Mouse (Mus musculus) kidney, adult 2 months (tissue): ENCODE results near the gene Vim. TPM values are rescaled to one million over a fixed set of nuclear protein-coding genes. Genes with fewer than 3 reads are reported as not detected.

Experiments
- DNase-seq: peaks from one replicate; pipeline ENCODE4 v3.0.0; 2021
- H3K27ac ChIP-seq: fragments of 200-500 bp; 2 replicates; pipeline ENCODE4 v1.5.1; 2012; ENCODE audit warnings: low read depth, low read length, control low read depth, inconsistent platforms; ENCODE audit not compliant: insufficient read depth
- H3K27me3 ChIP-seq: fragments of 200-500 bp; replicated peaks from 2 replicates; pipeline ENCODE4 v1.6.1; 2012; ENCODE audit warnings: mild to moderate bottlenecking, moderate library complexity, low read length, inconsistent platforms; ENCODE audit not compliant: control insufficient read depth, insufficient read depth
- H3K36me3 ChIP-seq: fragments of 200-500 bp; 2 replicates; pipeline ENCODE4 v1.6.1; 2012; ENCODE audit warnings: mild to moderate bottlenecking, moderate library complexity, low read length, inconsistent platforms; ENCODE audit not compliant: control insufficient read depth, insufficient read depth
- H3K4me1 ChIP-seq: fragments of 200-500 bp; 2 replicates; pipeline ENCODE4 v1.6.1; 2011; ENCODE audit warnings: low read length; ENCODE audit not compliant: control insufficient read depth, insufficient read depth
- H3K4me3 ChIP-seq: fragments of 200-500 bp; 2 replicates; pipeline ENCODE4 v1.5.1; 2011; ENCODE audit warnings: mild to moderate bottlenecking, low read depth, low read length, control low read depth; ENCODE audit not compliant: insufficient read depth
- CTCF ChIP-seq: fragments of 200-500 bp; conservative IDR thresholded peaks from 2 replicates; pipeline ENCODE4 v1.5.1; 2011; ENCODE audit warnings: low read depth, mild to moderate bottlenecking, control low read depth, low read length, moderate library complexity, mixed read lengths; ENCODE audit not compliant: insufficient read depth, insufficient read length
- POLR2A ChIP-seq: fragments of 200-500 bp; IDR thresholded peaks from one replicate; pipeline ENCODE4 v1.6.1; 2011; ENCODE audit warnings: low read depth, low read length, control low read depth
- WGBS: fragments of 180-500 bp; shearing (Covaris S2); methylation state at CpG from one replicate; pipeline ENCODE4 v1.1.7; 2018; 5-methylcytosine and 5-hydroxymethylcytosine counted together
- polyA plus RNA-seq: library from polyadenylated mRNA; depleted of rRNA; stranded (reverse); fragments of >200 nt; gene quantifications from 2 replicates; pipeline ENCODE4 v1.2.3, GENCODE M21; 2012

Gene Vim
- polyA plus RNA-seq, 1 experiment: 211 TPM

GRCm38 (mm10) chr2:13537733-13538132, 36.0 kb upstream of the Vim start:
- DNase-seq: no peak
- WGBS: 22% methylated on average over 2 of the region's 2 CpGs
- Histone ChIP-seq H3K36me3 (no peaks in the 10 kb centered on the region), H3K27me3 (no peaks in the 10 kb centered on the region), H3K4me1 (peaks cover 11% of the 10 kb centered on the region; the same call in 1 of the 2 replicates), H3K4me3 (no peak overlapping the region), H3K27ac (no peak overlapping the region)
- TF ChIP-seq POLR2A (no peak), CTCF (peak; percentile 48)

GRCm38 (mm10) chr2:13538258-13538657, 35.5 kb upstream of the Vim start:
- no peak overlapping the region for H3K27ac ChIP-seq
- WGBS: 92% methylated on average over 2 of the region's 2 CpGs
- DNase-seq: no peak
- TF ChIP-seq CTCF (no peak), POLR2A (no peak)
- no peaks in the 10 kb centered on the region for H3K36me3 ChIP-seq
- H3K4me3 ChIP-seq: no peak overlapping the region
- peaks cover 11% of the 10 kb centered on the region; the same call in 1 of the 2 replicates for H3K4me1 ChIP-seq
- no peaks in the 10 kb centered on the region for H3K27me3 ChIP-seq

DNA sequence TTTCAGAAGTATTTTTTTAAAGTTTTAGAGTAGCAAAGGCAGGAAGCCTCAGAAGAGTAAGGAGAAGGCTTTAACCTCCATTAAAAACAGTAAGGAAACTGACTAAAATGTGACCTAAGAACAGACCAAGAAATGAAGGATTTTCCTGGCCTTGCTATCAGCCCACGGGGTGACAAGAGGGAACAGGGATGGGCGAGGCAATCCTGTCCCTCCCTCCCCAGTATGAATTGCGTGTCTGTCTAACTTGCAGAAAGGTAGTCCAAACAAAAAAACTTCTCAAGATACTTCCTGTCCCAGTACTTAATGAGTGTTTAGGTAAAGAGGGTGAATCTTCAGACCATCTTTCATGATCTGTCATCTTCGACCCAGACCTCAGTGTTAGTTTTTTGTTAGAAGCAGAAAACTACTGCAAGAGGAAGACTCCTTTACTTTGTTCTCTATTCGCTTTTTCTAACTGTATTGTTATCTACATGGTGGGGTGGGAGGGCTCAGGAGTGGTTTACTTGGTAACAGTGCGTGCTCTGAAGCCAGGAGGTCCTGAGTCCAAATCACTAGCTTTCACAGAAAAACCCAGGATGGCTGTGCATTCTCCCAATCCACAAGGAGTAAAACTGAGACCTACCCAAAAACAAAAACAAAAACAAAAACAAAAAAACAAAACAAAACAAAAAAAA, 34.9 kb upstream of the Vim start:
- WGBS: 78% methylated on average over 6 of the region's 6 CpGs
- DNase-seq: no peak
- no peaks in the 10 kb centered on the region for H3K36me3 ChIP-seq
- no peak overlapping the region for H3K27ac ChIP-seq
- peaks cover 11% of the 10 kb centered on the region; the same call in 1 of the 2 replicates for H3K4me1 ChIP-seq
- H3K4me3 ChIP-seq: no peak overlapping the region
- H3K27me3 ChIP-seq: no peaks in the 10 kb centered on the region
- TF ChIP-seq POLR2A: no peak
- no peak for TF ChIP-seq CTCF

DNA sequence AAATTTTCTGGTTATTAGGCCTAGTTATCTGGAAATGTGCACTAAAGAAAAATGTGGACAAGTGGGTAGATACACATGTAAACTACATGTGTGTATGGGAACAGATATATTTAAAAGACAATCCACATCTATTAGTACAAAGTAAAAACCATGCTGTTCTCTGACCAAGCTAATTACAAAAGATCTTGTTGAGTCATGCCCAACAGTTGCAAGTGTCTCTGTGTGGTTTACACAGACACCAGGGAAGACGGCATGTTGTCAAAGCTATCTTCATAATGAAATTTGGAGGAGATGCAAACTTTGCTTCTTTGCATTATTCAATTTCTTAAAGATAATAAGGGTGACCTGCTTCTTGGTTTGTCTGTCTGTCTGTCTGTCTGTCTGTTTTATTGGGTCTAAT, 33.9 kb upstream of the Vim start:
- Histone ChIP-seq H3K27me3 (no peaks in the 10 kb centered on the region), H3K4me1 (peaks cover 9% of the 10 kb centered on the region; the same call in 1 of the 2 replicates), H3K36me3 (no peaks in the 10 kb centered on the region), H3K27ac (no peak overlapping the region), H3K4me3 (no peak overlapping the region)
- WGBS: 95% methylated on average over 1 of the region's 1 CpGs
- no peak for DNase-seq
- no peak for TF ChIP-seq POLR2A
- TF ChIP-seq CTCF: no peak

DNA sequence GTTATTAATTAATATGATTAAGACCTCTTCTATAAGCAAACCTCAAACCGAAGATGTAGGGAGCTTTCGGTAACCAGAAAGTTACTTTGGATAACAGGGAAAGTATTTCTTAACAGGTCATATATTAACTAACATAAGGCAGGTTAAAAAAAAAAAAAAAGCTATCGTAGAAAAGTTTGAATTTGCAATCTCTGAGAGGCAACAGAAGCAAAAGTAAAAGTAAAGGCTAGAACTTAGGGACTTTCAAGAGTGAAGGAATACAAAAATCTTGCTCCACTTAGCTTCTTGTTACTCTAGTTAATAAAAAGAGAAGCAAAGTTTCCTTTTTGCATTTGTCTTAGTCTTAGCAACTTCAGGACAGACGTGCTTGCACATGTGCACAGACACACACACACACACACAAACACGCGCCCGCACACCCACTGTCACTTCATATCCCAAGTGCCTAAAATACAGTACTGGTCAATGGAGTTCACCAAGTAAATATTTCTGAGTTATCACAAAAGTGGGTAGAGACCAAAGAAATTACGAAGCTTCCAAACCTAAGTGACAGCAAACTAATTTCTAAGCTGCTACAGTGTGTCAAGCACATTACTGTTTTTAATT, 30.1 kb upstream of the Vim start:
- Histone ChIP-seq H3K27ac (peak overlapping the region; percentile 43), H3K4me1 (no peaks in the 10 kb centered on the region), H3K4me3 (peak overlapping the region; percentile 77), H3K36me3 (no peaks in the 10 kb centered on the region), H3K27me3 (no peaks in the 10 kb centered on the region)
- 14% methylated on average over 8 of the region's 8 CpGs for WGBS
- TF ChIP-seq CTCF (no peak), POLR2A (no peak)
- no peak for DNase-seq

GRCm38 (mm10) chr2:13544193-13544824, 29.4 kb upstream of the Vim start, which contains the start of gene Trdmt1:
Trdmt1 (minus strand) TSS chr2:13544668.
- Histone ChIP-seq H3K36me3 (no peaks in the 10 kb centered on the region), H3K4me1 (no peaks in the 10 kb centered on the region), H3K27me3 (no peaks in the 10 kb centered on the region), H3K4me3 (peak within 1 kb of the TSS; percentile 77), H3K27ac (peak within 1 kb of the TSS; percentile 86)
- WGBS: under 1% methylated on average over 39 of the region's 39 CpGs
- peak; percentile 92 for DNase-seq
- TF ChIP-seq POLR2A: no peak
- no peak for TF ChIP-seq CTCF

DNA sequence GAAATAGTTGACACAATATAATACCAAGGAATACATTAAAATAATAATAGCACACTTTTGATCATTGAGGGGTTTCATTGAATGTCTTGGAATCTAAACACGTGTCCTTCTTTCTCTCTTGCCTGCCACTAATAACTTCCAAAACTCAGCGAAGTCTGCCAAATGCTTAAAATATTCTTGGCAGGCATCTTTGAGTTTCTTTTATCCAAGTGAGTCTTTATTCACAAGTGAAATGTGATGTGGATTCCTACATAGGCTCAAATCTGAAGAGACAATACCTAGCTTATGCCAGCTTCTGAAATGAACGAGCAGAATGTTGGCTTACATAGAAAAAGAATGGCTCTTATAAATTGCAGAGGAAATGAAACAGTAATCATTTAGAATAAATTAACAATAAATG, 25.0 kb upstream of the Vim start:
- no peaks in the 10 kb centered on the region for H3K36me3 ChIP-seq
- no peaks in the 10 kb centered on the region for H3K4me1 ChIP-seq
- 78% methylated on average over 3 of the region's 3 CpGs for WGBS
- H3K4me3 ChIP-seq: no peak overlapping the region
- H3K27me3 ChIP-seq: no peaks in the 10 kb centered on the region
- TF ChIP-seq POLR2A: no peak
- no peak for TF ChIP-seq CTCF
- no peak overlapping the region for H3K27ac ChIP-seq
- no peak for DNase-seq
